Mouse (Mus musculus): ENCODE measurements at regions not wholly inside any gene's neighbourhood (a gene's known extent, or its start where the extent isn't known, plus 50 kb on each side); places are given as distances from the start of the nearest gene placed in this dataset.

DNA sequence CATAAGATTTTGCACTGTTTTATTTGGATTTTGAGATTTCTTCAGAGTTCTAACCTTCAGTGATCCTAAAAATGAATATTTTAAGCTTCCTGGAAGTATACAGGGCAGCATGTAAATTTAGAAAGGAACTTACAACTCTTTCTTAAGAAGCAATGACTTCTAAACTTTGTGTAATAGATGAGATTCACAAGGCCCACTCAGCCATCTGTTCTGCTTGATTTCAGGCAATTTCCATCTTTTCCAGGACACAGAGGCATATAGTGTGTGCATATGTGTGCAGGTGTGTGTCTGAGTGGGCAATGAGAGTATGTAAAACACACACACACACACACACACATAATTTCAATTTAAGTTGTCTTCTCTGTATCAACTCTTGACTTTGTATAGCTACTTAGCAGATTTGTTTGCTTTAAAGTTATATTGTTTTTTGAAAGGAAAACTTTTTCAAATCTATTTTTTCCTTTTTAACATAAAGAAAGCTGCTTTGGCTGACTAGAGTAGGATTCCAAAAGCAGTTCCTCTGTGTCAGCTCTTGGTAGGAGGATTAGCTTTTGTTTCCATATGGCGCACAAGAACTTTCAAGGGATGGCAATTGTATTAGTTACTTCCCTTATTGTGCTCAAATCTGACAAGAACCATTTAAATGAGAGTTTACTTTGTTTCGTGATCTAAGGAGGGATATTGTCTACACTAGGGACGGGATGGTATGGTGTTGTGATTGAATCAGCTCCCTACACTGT, 387.6 kb downstream of the D3Ertd751e start:
- no peak for DNase-seq (ENCODE audit: low read depth)

DNA sequence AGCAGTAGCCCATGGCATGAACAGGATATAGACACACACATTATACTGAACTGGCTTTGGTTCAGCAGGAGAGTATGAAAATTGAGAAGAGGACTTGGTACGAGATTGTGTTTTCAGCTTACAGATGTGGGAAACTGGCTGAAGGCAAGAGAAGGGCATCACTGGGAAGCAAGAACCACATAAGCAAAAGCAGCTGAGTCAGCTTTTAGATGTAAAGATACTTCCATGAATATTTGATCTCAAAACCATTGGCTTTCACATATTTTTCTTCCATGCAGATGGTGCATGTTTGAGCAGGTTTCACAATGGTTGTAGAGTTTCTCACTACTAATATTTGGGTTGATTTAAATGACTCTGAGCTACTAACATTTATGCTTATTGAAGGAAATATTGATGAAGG, 389.9 kb downstream of the D3Ertd751e start:
- no peak for DNase-seq (ENCODE audit: low read depth)

DNA sequence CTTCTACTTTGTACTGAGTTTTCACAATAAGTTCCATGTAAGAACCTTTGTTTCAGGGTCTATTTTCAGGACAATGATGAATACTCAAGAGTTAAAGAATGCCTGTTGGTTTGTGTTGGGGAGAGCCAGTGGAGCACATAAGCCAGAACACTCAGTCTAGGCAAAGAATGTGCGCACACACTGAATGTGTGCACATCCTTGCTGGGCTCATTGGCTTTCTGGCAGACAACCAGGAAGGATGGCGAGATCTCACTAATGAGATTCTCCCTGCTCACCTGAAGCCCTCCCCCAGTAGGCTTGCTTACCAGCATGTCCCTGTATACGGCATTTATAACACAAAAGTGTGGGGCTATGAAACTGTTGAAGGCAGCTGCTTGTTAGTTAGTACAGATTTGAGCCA, 411.0 kb downstream of the D3Ertd751e start:
- DNase-seq (ENCODE audit: low read depth): no peak

GRCm38 (mm10) chr3:42154909-42155308, 412.5 kb downstream of the D3Ertd751e start:
- DNase-seq (ENCODE audit: low read depth): no peak

- no peak for DNase-seq (ENCODE audit: low read depth)
Measured at GRCm38 (mm10) chr3:42163666-42164065, 421.3 kb downstream of the D3Ertd751e start.

- DNase-seq (ENCODE audit: low read depth): no peak
Measured at GRCm38 (mm10) chr3:42199206-42199605, 456.8 kb downstream of the D3Ertd751e start.

DNA sequence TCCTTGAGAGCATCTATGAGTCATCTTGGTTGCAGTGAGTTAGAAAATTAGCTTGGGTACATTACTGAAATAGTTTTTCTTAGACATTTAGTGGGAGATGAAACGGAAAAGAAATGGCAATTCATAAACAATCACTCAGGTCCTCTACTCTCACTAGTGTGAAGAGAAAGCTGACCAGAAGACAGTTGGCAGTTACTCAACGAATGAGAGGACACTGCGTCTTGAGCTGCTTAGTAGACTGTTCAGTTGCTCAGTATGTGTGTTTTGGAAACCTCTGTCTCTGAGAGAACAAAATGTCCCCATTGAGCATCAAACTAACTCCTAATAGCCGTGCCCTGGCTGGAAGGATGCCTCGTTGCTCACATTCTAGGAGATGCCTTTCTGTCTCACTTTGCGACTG, 459.0 kb downstream of the D3Ertd751e start:
- no peak for DNase-seq (ENCODE audit: low read depth)

- DNase-seq (ENCODE audit: low read depth): no peak
Measured at GRCm38 (mm10) chr3:42205640-42206039, 463.2 kb downstream of the D3Ertd751e start.

DNA sequence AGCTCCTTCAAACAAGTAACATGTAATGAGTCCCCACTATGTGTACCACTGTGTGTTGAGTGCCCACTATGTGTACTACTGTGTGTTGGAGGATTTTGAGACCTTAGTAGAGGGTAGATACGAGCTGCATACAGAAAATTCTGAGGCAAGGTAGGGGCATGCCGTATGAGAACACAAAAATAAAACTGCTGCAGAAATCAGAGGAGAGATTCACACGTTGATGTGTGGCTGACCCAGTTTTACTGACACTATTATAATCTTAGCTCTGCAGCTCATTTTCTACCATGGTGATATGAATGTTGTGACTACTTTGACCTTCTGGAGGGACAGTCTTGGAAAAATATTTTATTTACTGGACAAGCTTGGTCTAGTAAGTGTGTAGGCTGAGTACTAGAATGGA, 469.0 kb downstream of the D3Ertd751e start:
- no peak for DNase-seq (ENCODE audit: low read depth)

DNA sequence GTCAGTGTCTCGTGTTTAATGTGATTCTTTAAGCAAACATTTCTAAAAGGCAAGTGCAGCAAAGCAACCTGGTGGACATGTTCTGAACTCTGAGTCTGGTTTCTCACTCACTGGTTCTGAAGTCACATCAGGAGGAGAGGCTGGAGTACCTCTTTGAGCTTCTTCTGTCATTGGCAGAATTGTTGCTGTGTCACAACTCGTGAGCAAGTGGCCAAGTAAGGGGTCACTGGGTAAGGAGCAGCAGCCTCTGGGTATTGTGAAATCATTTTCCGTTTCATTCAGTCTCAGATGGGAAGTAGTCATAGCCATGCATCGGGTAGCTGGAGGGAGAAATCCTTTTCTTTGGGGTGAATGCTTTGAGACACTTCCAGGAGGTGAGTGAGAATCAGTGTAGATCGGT, 470.0 kb downstream of the D3Ertd751e start:
- DNase-seq (ENCODE audit: low read depth): no peak

- DNase-seq (ENCODE audit: low read depth): no peak
Measured at GRCm38 (mm10) chr3:42213163-42213562, 470.8 kb downstream of the D3Ertd751e start.

- no peak for DNase-seq (ENCODE audit: low read depth)
Measured at GRCm38 (mm10) chr3:42214624-42215276, 472.3 kb downstream of the D3Ertd751e start.

- no peak for DNase-seq (ENCODE audit: low read depth)
Measured at GRCm38 (mm10) chr3:42218719-42219118, 476.3 kb downstream of the D3Ertd751e start.

GRCm38 (mm10) chr3:42227679-42228398, 485.4 kb downstream of the D3Ertd751e start:
- DNase-seq (ENCODE audit: low read depth): no peak

DNA sequence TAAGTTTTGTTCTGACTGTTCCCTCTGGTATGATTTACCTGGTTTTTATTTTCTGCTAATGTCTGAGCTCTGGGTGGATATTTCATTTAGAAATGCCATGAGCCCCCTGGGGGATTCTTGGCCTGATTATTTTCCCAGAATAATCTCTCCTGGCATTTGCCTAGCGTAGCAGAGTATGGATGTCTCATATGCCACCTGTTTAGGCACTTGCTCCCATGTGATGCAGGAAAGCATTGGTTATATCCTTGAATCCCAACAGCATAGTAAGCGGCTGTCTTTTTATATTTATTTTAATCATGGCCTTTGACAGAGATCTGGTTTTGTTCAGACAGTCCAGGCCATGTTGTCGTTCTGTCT, 486.0 kb downstream of the D3Ertd751e start:
- DNase-seq (ENCODE audit: low read depth): no peak

DNA sequence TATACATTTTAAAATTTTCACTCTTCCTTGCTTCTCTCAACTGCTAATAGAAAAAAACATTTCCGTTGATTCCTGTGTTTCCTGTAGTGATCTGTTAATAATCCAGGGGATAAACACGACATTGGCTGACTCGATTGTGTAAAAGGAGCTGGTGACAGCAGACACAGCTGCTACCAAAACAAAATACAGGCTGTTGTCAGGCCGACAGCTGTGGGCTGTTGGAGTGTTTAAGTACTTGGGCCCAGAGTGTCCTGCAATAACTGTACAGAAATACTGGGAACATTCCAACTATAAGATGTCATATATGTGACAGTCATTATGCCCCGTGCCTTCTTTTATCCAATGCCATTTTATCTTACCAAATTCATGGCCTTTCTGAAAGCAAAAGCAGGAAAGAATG, 489.9 kb downstream of the D3Ertd751e start:
- DNase-seq (ENCODE audit: low read depth): no peak

GRCm38 (mm10) chr3:42233756-42234155, 491.3 kb downstream of the D3Ertd751e start:
- no peak for DNase-seq (ENCODE audit: low read depth)

DNA sequence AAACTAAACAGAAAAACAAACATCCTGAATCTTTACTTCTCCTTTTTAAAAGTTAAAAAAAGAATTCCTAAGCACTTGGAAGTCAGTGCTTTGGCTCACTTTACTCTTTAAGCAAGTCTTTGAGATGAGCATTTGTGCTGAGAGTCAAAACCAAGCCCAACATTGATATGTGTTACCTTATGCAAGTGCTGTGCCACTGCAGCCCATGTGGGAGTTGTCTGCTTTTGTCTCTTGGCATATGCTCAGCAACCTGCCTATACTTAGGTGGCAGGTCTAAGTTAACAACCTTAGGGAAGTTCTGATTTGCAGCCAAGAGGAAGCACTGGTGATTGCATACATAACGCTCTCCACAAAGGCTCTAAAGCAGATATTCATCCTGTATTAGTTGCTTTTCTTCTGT, 493.1 kb downstream of the D3Ertd751e start:
- DNase-seq (ENCODE audit: low read depth): no peak

All from c-Kit-positive CD71-negative TER-119-negative erythroid progenitor cells, embryonic 14.5 days (primary cell).